Mouse (Mus musculus): ENCODE measurements around the gene Crlf2. TPM values are rescaled to one million over a fixed set of nuclear protein-coding genes. Genes with fewer than 3 reads are reported as not detected.

Gene Crlf2
- polyA plus RNA-seq (2012), result 0.37 and 0.92 TPM in 2 replicates

DNA sequence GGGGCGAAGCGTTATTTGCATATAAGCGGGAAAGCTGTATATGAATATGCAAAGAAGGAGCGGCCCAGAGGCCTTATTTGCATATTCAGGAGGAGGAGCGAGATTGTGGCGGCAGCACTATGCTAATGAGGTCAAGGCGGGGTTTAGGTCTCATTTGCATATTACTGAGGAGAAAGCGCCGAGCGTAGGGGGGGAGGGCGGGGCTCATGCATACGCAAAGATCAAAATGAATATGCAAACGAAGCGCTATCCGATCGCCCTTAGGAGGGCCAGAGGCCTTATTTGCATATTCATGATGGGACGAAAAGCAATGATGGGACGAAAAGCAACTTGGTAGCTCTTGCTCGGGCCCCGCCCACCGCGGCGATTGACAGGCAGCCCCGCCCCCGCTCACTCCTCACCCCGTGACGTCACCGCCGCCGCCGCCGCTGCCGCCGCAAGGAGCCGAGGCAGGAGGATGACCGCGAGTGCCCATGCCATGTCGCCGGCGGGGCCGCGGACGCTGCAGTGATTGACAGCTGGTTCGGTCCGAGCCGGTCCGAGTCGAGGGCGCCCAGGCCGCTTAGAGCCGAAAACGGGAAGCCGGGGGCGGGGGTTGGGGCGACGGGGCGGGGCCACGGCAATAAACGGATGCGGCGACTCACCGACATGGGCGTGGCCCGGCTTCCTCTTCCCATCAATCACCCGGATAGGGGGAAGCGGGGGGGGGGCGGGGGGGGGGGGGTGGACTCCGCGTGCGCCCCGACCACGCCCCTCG, at the start of gene Crlf2:
TSS of gene Crlf2 (minus strand) at position 590 of the 757 bp plus-strand sequence.
- Histone ChIP-seq H3K4me3 (replicated peaks) (peak within 1 kb of the TSS; percentile 67), H3K27me3 (ENCODE audit: control insufficient read depth) (peaks cover 3% of the 10 kb centered on the region; the same call in 1 of the 2 replicates), H3K36me3 (ENCODE audit: control insufficient read depth) (peaks cover 6% of the 10 kb centered on the region), H3K9me3 (ENCODE audit: control insufficient read depth, low read length) (peaks cover 41% of the 10 kb centered on the region), H3K4me1 (ENCODE audit: control insufficient read depth) (peaks cover 21% of the 10 kb centered on the region)
- no peak for TF ChIP-seq GATA1 (IDR thresholded peaks at IDR 0.05; ENCODE audit: low read length)
- no peak for TF ChIP-seq TAL1 (IDR thresholded peaks at IDR 0.05; ENCODE audit: low read length)

DNA sequence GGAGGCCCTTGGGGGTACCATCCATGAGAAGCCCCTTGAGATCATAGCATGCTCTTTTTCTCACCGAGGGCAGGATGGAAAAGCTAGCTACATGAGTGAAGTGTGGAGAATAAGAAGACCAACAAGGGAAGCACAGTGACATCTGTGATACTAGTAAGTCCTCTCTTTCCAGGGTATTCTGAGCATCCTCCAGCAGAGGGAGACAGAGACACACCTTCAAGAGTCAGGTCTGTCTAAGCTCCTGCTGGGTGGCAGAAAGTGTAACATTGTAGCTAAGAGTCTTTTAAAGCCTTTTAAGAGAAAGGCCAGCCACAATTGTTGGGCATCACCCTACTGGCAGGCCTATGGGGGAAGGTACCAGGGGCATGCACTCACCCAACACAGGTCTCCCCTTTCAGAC, 43.8 kb upstream of the Crlf2 start:
- Histone ChIP-seq H3K27me3 (ENCODE audit: control insufficient read depth) (no peaks in the 10 kb centered on the region), H3K4me3 (replicated peaks) (no peak overlapping the region), H3K9me3 (ENCODE audit: control insufficient read depth, low read length) (peaks cover 17% of the 10 kb centered on the region), H3K4me1 (ENCODE audit: control insufficient read depth) (no peaks in the 10 kb centered on the region), H3K36me3 (ENCODE audit: control insufficient read depth) (no peaks in the 10 kb centered on the region)
- no peak for TF ChIP-seq GATA1 (IDR thresholded peaks at IDR 0.05; ENCODE audit: low read length)
- TF ChIP-seq TAL1 (IDR thresholded peaks at IDR 0.05; ENCODE audit: low read length), result no peak

DNA sequence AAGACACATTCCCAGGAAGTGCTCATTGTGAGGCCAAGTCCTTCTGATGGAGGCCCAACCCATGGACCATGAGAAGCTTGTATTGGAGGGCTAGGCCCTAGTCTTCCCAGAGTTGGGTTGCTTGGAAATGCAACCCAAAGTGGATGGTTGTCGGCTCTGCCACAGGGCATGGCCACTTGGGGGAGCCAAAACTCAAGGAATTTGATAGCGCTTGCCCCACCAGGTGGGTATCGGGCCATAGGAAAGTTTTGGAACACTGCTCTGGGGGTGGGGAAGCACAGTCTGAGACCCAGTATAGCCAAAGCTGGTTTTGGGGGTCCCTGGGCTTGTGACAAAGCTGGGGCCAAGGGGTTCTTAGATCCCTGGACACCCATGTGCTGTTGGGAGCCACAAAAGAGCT, 42.3 kb upstream of the Crlf2 start:
- H3K9me3 ChIP-seq (ENCODE audit: control insufficient read depth, low read length), result peaks cover 27% of the 10 kb centered on the region
- no peak overlapping the region for H3K4me3 ChIP-seq (replicated peaks)
- no peaks in the 10 kb centered on the region for H3K4me1 ChIP-seq (ENCODE audit: control insufficient read depth)
- no peaks in the 10 kb centered on the region for H3K27me3 ChIP-seq (ENCODE audit: control insufficient read depth)
- TF ChIP-seq GATA1 (IDR thresholded peaks at IDR 0.05; ENCODE audit: low read length) (no peak), TAL1 (IDR thresholded peaks at IDR 0.05; ENCODE audit: low read length) (no peak)
- H3K36me3 ChIP-seq (ENCODE audit: control insufficient read depth), result no peaks in the 10 kb centered on the region

DNA sequence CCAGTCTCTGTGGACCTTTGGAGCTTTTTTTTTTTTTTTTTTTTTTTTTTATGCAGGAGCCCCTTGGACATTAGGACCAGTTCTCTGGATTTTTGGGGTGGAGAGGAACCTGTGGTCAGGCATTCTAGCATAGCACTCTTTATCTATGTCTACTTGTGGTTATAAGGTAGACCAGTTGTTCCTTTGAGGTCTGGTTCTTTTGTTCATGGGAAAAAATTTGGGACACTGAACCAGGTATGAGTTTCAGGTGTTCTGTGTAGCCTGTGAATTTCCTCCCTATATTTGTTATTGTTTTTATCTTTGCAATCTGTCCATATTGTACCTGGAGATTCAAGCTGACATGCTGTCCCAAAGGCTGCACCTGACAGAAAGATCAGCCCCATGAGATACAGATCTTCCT, 40.1 kb upstream of the Crlf2 start:
- H3K9me3 ChIP-seq (ENCODE audit: control insufficient read depth, low read length), result peaks cover 26% of the 10 kb centered on the region
- H3K4me1 ChIP-seq (ENCODE audit: control insufficient read depth), result no peaks in the 10 kb centered on the region
- no peaks in the 10 kb centered on the region for H3K36me3 ChIP-seq (ENCODE audit: control insufficient read depth)
- TF ChIP-seq GATA1 (IDR thresholded peaks at IDR 0.05; ENCODE audit: low read length) (no peak), TAL1 (IDR thresholded peaks at IDR 0.05; ENCODE audit: low read length) (no peak)
- no peaks in the 10 kb centered on the region for H3K27me3 ChIP-seq (ENCODE audit: control insufficient read depth)
- H3K4me3 ChIP-seq (replicated peaks), result no peak overlapping the region

DNA sequence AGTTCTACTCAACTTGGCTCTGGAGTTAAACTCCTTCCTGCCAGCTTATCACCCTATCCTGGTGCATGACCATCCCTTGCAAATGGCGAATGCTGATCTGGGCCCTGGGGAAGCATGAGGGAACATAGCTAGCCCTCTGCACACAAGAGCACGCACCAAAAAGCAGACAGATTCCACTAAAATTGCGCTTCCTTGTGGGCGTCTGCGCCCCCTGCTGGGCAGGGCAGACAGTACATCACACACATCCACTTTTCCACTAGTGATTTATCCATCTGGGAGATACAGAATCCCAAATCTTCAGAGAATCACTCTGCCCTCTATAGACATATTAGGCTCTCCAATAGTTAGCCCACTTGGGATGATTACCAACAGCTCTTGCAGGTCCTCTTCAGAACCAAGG, 37.9 kb upstream of the Crlf2 start:
- TF ChIP-seq TAL1 (IDR thresholded peaks at IDR 0.05; ENCODE audit: low read length) (no peak), GATA1 (IDR thresholded peaks at IDR 0.05; ENCODE audit: low read length) (no peak)
- no peaks in the 10 kb centered on the region for H3K4me1 ChIP-seq (ENCODE audit: control insufficient read depth)
- H3K36me3 ChIP-seq (ENCODE audit: control insufficient read depth), result no peaks in the 10 kb centered on the region
- peaks cover 17% of the 10 kb centered on the region for H3K9me3 ChIP-seq (ENCODE audit: control insufficient read depth, low read length)
- H3K27me3 ChIP-seq (ENCODE audit: control insufficient read depth), result no peaks in the 10 kb centered on the region
- H3K4me3 ChIP-seq (replicated peaks), result no peak overlapping the region

DNA sequence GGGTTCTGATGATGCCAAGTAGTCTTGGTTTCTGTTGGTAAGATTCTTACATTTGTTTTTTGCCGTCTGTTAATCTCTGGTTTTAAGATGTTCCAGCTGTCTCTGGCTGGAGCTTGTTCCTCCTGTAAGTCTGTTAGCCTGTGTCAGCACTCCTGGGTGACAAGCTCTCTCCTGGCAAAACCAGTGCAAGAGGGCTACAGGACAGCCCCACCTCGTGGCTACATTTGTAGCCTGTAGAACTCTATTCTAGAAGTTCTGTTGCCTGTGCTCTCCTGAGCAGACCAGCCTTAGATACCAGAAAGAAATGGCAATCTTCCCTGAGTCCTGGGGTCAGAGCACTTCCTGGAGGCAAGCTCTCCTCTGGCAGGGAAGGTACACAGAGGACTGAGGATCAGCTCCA, 4.0 kb upstream of the Crlf2 start:
- H3K4me3 ChIP-seq (replicated peaks), result no peak overlapping the region
- H3K27me3 ChIP-seq (ENCODE audit: control insufficient read depth), result no peaks in the 10 kb centered on the region
- H3K36me3 ChIP-seq (ENCODE audit: control insufficient read depth), result no peaks in the 10 kb centered on the region
- H3K9me3 ChIP-seq (ENCODE audit: control insufficient read depth, low read length), result peaks cover under 1% of the 10 kb centered on the region
- TF ChIP-seq TAL1 (IDR thresholded peaks at IDR 0.05; ENCODE audit: low read length), result no peak
- TF ChIP-seq GATA1 (IDR thresholded peaks at IDR 0.05; ENCODE audit: low read length), result no peak
- peaks cover 8% of the 10 kb centered on the region for H3K4me1 ChIP-seq (ENCODE audit: control insufficient read depth)

DNA sequence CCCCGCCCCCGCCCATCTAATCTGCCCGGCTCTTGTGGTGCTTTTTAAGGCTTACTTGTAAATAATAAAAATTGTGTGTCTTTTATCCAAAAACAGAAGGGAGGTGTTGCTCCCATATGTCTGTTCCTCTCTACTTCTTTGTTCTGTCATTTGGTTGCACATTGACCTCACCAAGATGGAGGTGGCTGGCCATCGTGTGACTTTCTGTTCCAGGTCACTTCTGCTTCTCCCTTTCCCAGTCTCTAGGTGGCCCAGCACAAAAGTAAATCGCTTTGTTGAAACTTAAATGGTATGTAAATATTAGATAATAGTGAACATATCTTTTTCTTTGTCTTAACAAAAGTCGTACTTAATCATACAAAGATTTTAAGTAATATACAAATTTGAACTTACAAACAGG, 398 bp upstream of the Crlf2 start:
- Histone ChIP-seq H3K27me3 (ENCODE audit: control insufficient read depth) (peaks cover 3% of the 10 kb centered on the region; the same call in 1 of the 2 replicates), H3K4me1 (ENCODE audit: control insufficient read depth) (peaks cover 21% of the 10 kb centered on the region), H3K9me3 (ENCODE audit: control insufficient read depth, low read length) (peaks cover 35% of the 10 kb centered on the region), H3K4me3 (replicated peaks) (no peak overlapping the region), H3K36me3 (ENCODE audit: control insufficient read depth) (peaks cover 6% of the 10 kb centered on the region)
- TF ChIP-seq TAL1 (IDR thresholded peaks at IDR 0.05; ENCODE audit: low read length), result no peak
- no peak for TF ChIP-seq GATA1 (IDR thresholded peaks at IDR 0.05; ENCODE audit: low read length)

DNA sequence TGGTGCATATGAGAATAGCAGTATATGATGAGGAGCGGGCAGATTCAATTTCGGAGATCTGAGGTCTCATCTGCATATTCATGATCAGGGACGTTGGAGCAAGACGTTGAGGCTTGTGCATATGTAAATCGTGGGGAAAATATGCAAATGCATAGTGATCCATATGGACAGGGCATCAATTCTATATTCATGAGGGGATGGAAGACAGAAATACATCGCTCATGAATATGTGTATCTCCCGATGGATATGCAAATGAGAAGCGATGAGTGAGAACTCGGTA, 730 bp downstream of the Crlf2 start:
- peaks cover 47% of the 10 kb centered on the region for H3K9me3 ChIP-seq (ENCODE audit: control insufficient read depth, low read length)
- H3K36me3 ChIP-seq (ENCODE audit: control insufficient read depth), result peaks cover 6% of the 10 kb centered on the region
- H3K27me3 ChIP-seq (ENCODE audit: control insufficient read depth), result peaks cover 4% of the 10 kb centered on the region; the same call in 1 of the 2 replicates
- no peak for TF ChIP-seq TAL1 (IDR thresholded peaks at IDR 0.05; ENCODE audit: low read length)
- no peak for TF ChIP-seq GATA1 (IDR thresholded peaks at IDR 0.05; ENCODE audit: low read length)
- H3K4me1 ChIP-seq (ENCODE audit: control insufficient read depth), result peaks cover 21% of the 10 kb centered on the region
- peak overlapping the region; percentile 67 for H3K4me3 ChIP-seq (replicated peaks)

DNA sequence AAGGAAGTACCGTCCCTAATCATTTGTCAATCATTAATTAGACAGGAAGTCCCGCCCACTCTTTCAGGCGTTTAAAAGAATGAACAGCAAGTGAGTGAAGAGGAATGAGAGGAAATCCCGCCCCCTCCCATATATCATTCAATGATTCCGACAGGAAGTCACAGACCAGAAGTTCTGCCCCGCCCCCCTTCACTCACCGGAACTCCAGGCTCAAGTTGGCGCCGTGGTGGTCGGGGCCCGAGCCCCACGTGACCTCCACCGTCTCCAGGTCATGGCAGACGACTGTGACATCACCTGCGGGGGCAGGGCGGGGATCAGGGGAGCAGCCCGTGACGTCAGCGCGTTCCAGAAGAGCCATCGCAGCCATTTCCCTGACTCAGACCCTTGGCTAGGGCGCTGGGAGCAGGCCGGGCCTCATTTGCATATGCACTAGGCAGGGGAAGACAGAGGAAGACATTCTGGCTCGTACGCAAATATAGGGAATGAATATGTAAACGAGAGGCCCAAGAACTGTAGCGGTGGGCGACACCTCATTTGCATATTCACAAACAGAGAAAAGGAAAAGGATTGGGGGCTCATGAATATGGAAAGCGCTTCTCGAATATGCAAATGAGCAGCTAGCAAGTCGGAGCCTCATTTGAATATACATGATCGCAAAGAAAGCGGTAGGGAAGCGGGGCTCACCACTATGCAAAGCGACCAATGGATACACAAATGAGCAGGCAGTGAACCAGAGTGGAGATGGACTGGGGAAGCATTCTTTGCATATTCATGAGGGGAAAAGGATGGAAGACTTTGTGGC, 1.3 kb downstream of the Crlf2 start:
- peaks cover 4% of the 10 kb centered on the region; the same call in 1 of the 2 replicates for H3K27me3 ChIP-seq (ENCODE audit: control insufficient read depth)
- H3K4me1 ChIP-seq (ENCODE audit: control insufficient read depth), result peaks cover 21% of the 10 kb centered on the region
- peaks cover 6% of the 10 kb centered on the region for H3K36me3 ChIP-seq (ENCODE audit: control insufficient read depth)
- TF ChIP-seq TAL1 (IDR thresholded peaks at IDR 0.05; ENCODE audit: low read length) (no peak), GATA1 (IDR thresholded peaks at IDR 0.05; ENCODE audit: low read length) (no peak)
- H3K4me3 ChIP-seq (replicated peaks), result peak overlapping the region; percentile 67
- H3K9me3 ChIP-seq (ENCODE audit: control insufficient read depth, low read length), result peaks cover 52% of the 10 kb centered on the region

Measured in erythroblast, embryonic 14.5 days (primary cell).